Mouse (Mus musculus) pancreas, adult 10 weeks (tissue): ENCODE data around the gene Ugdh. TPM values are rescaled to one million over a fixed set of nuclear protein-coding genes. Genes with fewer than 3 reads are reported as not detected.

Source experiments
- polyA plus RNA-seq: library from polyadenylated mRNA; stranded (reverse); fragments of 350-450 nt; fragmentation: Illumina TruSeq; extraction: RNeasy Lipid Tissue Mini Kit (QIAGEN cat#74804); gene quantifications from one replicate; pipeline ENCODE4 v1.2.3, GENCODE M21; 2015; ENCODE audit warnings: low read depth, low replicate concordance; ENCODE audit not compliant: insufficient read depth

Gene Ugdh
- 8.7 TPM for polyA plus RNA-seq

GRCm38 (mm10) chr5:65435806-65436561 lies at the start of gene Ugdh:
Gene Ugdh, minus strand, starts transcription at chr5:65435949.

DNA sequence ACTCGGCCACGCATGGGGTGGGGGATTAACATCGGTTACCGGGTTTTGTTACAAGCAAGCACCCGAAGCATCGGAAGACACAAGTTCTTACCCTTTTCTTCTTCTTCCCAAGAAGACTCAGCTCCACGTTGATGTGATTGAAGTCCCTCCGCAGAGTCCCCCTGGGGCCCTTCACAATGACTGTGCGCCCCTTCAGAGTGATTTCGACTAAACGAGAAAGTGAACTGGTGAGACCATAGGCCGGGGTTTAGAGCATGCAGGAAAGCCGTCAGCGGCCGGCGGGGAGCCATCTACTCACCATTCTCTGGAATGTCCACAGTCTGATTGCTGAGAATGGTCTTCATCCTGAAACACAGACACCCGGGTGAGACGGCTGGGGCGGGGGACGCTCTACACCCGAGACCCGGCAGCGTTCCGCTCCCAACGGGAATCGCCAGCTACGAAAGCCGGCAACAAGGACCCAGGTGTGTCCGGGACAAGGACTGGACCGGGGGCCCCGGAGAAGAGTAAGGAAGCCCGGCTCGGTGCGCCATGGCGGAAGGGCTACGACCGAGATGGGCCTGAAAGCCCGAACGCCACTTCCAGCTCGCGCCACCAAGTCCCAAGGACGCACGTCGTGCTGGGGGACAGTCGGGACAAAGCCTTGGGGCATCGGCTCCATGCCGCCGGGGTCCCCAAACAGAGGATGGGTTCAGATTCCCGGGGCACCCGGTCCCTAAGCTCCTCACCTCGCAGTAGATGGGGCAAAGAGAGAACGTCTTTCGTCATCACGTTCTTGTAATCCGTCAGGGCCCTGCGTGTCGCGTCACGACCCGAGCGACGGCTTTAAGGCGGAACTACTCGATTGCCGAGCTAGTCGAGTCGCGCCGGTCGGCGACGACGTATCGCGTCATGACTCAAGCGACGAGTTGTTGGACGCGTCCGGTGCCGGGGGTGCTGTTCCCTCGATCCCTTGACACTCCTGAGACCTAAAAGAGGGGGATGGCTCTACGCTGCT lies 44.8 kb downstream of the Ugdh start, which contains the start of the genes Rpl9 and Lias:
Rpl9 (minus strand) TSS at position 797 of the 997 bp plus-strand sequence.
Lias (plus strand) TSS at position 850 of the 997 bp plus-strand sequence.

Other genes with a start within 250 kb of the Ugdh start
- gene Wdr19, start 236.3 kb downstream of the Ugdh start, polyA plus RNA-seq: 1.3 TPM
- 3.3 TPM for gene Rfc1, start 100.3 kb downstream of the Ugdh start, polyA plus RNA-seq
- 1.8 TPM for gene Klb, start 87.6 kb downstream of the Ugdh start, polyA plus RNA-seq
- gene Rpl9, start 44.5 kb downstream of the Ugdh start, polyA plus RNA-seq: 504 TPM
- 9.5 TPM for gene Lias, start 44.5 kb downstream of the Ugdh start, polyA plus RNA-seq
- gene Gm43552, start 56.9 kb upstream of the Ugdh start, polyA plus RNA-seq: not detected
- 51.3 TPM for gene Smim14, start 101.2 kb upstream of the Ugdh start, polyA plus RNA-seq
- 15.6 TPM for gene Ube2k, start 101.3 kb upstream of the Ugdh start, polyA plus RNA-seq